Mouse (Mus musculus) Patski (cell line): Measurements from ENCODE around the gene Os9. TPM values are rescaled to one million over a fixed set of nuclear protein-coding genes. Genes with fewer than 3 reads are reported as not detected.

Source experiments
- ATAC-seq: fragments of 100-300 bp; one replicate; pipeline ENCODE4 v1.8.0; 2021
- CTCF ChIA-PET: fragments of 350-600 bp; sonication (Branson Sonifier 250); formaldehyde crosslinking; loops from one replicate; lab custom pipeline; 2022; ENCODE audit warnings: inconsistent platforms; lab: Charles Lee
- POLR2A ChIA-PET: fragments of 350-600 bp; sonication (Branson Sonifier 250); formaldehyde crosslinking; loops from one replicate; lab custom pipeline; 2022; ENCODE audit warnings: antibody characterized with exemption, inconsistent platforms; lab: Charles Lee
- DNase-seq: peaks from one replicate; pipeline ENCODE4 v3.0.0-alpha.2; 2011; ENCODE audit warnings: low read depth, low spot score
- H3K27me3 ChIP-seq: fragments of 371-371 bp; one replicate; pipeline ENCODE4 v1.5.1; 2021
- CTCF ChIP-seq: fragments of 100-300 bp; IDR thresholded peaks from one replicate; pipeline ENCODE4 v1.5.1; 2021
- in situ Hi-C: fragments of 300-500 bp; cut with MboI; formaldehyde crosslinking; loops from 3 replicates; pipeline ENCODE4 v1.11.1; 2018; ENCODE audit warnings: low pct_unique_long_range_greater_than_20kb, mixed read lengths
- polyA plus RNA-seq: library from polyadenylated mRNA; unstranded; gene quantifications from one replicate; pipeline ENCODE4 v1.2.3, GENCODE M21; 2021

Gene Os9
- polyA plus RNA-seq, 1 experiment from 2014 or later = 173 TPM

GRCm38 (mm10) chr10:127120301-127121065, 448 bp downstream of the Os9 start:
- no peaks in the 10 kb centered on the region for H3K27me3 ChIP-seq
- ATAC-seq (no peak), DNase-seq (no peak)
- TF ChIP-seq CTCF = no peak
- POLR2A ChIA-PET = no interaction called here
- CTCF ChIA-PET = interaction anchor here (0.9 kb wide), 1 partner anchor 50 kb away, joined by 4 read pairs; no protein-coding TSS in a partner anchor
- in situ Hi-C loops = no loop called here

- no peaks in the 10 kb centered on the region for H3K27me3 ChIP-seq
- no peak for TF ChIP-seq CTCF
- in situ Hi-C loops = loop anchor here (10.0 kb wide), 1 partner anchor 206 kb away; the partner anchor contains the start of gene Arhgap9
- ChIA-PET CTCF (no interaction called here), POLR2A (no interaction called here)
- no peak for ATAC-seq
- no peak for DNase-seq
These were observed 1.7 kb downstream of the Os9 start for GRCm38 (mm10) chr10:127119229-127119628.

- ChIA-PET POLR2A (no interaction called here), CTCF (no interaction called here)
- TF ChIP-seq CTCF = no peak
- no peaks in the 10 kb centered on the region for H3K27me3 ChIP-seq
- DNase-seq (no peak), ATAC-seq (no peak)
- in situ Hi-C loops = loop anchor here (10.0 kb wide), 1 partner anchor 206 kb away; the partner anchor contains the start of gene Arhgap9
These were observed 2.5 kb downstream of the Os9 start for GRCm38 (mm10) chr10:127118470-127118869.

- ATAC-seq (no peak), DNase-seq (no peak)
- in situ Hi-C loops = loop anchor here (10.0 kb wide), 1 partner anchor 210 kb away; the partner anchor contains the start of gene Arhgap9
- no peak for TF ChIP-seq CTCF
- ChIA-PET POLR2A (no interaction called here), CTCF (interaction anchor here (1.6 to 2.5 kb wide), 2 partner anchors 9 to 16 kb away, joined by 6 to 8 read pairs; no protein-coding TSS in a partner anchor)
- no peaks in the 10 kb centered on the region for H3K27me3 ChIP-seq
These were observed 5.9 kb downstream of the Os9 start for GRCm38 (mm10) chr10:127115068-127115467.

- H3K27me3 ChIP-seq = no peaks in the 10 kb centered on the region
- TF ChIP-seq CTCF = no peak
- DNase-seq (no peak), ATAC-seq (no peak)
- in situ Hi-C loops = loop anchor here (10.0 kb wide), 1 partner anchor 210 kb away; the partner anchor contains the start of gene Arhgap9
- ChIA-PET POLR2A (no interaction called here), CTCF (interaction anchor here (1.2 to 2.5 kb wide), 4 partner anchors 10 to 118 kb away, joined by 3 to 8 read pairs (median 4); no protein-coding TSS in a partner anchor)
These were observed 6.5 kb downstream of the Os9 start for GRCm38 (mm10) chr10:127114408-127114807.

GRCm38 (mm10) chr10:127111001-127111887, 9.7 kb downstream of the Os9 start:
- no peak for TF ChIP-seq CTCF
- ChIA-PET CTCF (no interaction called here), POLR2A (no interaction called here)
- no peak for ATAC-seq
- no peaks in the 10 kb centered on the region for H3K27me3 ChIP-seq
- DNase-seq = no peak
- in situ Hi-C loops = loop anchor here (10.0 kb wide), 1 partner anchor 214 kb away; the partner anchor contains the start of gene Arhgap9

- DNase-seq = no peak
- ATAC-seq = no peak
- in situ Hi-C loops = no loop called here
- CTCF ChIA-PET = interaction anchor here (1.2 to 1.7 kb wide), 2 partner anchors 10 to 15 kb away, joined by 3 read pairs; no protein-coding TSS in a partner anchor
- no peak for TF ChIP-seq CTCF
- H3K27me3 ChIP-seq = no peaks in the 10 kb centered on the region
- POLR2A ChIA-PET = no interaction called here
These were observed 12.7 kb downstream of the Os9 start for GRCm38 (mm10) chr10:127108262-127108583.

- in situ Hi-C loops = no loop called here
These were observed 13.2 kb downstream of the Os9 start for GRCm38 (mm10) chr10:127107563-127108261.

GRCm38 (mm10) chr10:127103631-127104030, 17.3 kb downstream of the Os9 start:
- ChIA-PET POLR2A (no interaction called here), CTCF (no interaction called here)
- no peaks in the 10 kb centered on the region for H3K27me3 ChIP-seq
- DNase-seq (no peak), ATAC-seq (no peak)
- in situ Hi-C loops = no loop called here
- no peak for TF ChIP-seq CTCF

More at GRCm38 (mm10) chr10:127107563-127108261, 13.2 kb downstream of the Os9 start:
- POLR2A ChIA-PET = no interaction called here
- no peaks in the 10 kb centered on the region for H3K27me3 ChIP-seq
- no peak for TF ChIP-seq CTCF
- CTCF ChIA-PET = interaction anchor here (1.2 kb wide), 1 partner anchor 10 kb away, joined by 3 read pairs; no protein-coding TSS in a partner anchor
- ATAC-seq (no peak), DNase-seq (no peak)

- ATAC-seq = no peak
- in situ Hi-C loops = no loop called here
- POLR2A ChIA-PET = interaction anchor here (0.5 to 0.6 kb wide), 2 partner anchors 76 to 1240 kb away, joined by 3 to 6 read pairs; no protein-coding TSS in a partner anchor
- H3K27me3 ChIP-seq = no peaks in the 10 kb centered on the region
- TF ChIP-seq CTCF = no peak
- DNase-seq = no peak
- CTCF ChIA-PET = no interaction called here
These were observed 19.8 kb downstream of the Os9 start for GRCm38 (mm10) chr10:127101151-127101550.
